Mouse (Mus musculus) left cerebral cortex, adult 11 months (tissue): ENCODE measurements around the gene Dnajb14.
"Not testable (repeated sequence)": the region's sequence is repeated elsewhere in the genome, so short reads cannot be mapped to it uniquely, and the experiment has no call there.

Experiments
- DNase-seq: peaks from one replicate; pipeline ENCODE4 v3.0.0; 2022; ENCODE audit warnings: low spot score

Dnajb14 gene

GRCm38 (mm10) chr3:137863330-137864123 lies 3.9 kb upstream of the Dnajb14 start:
- no peak for DNase-seq

- DNase-seq, result peak; percentile 95
These were observed 3.1 kb upstream of the Dnajb14 start, which contains the start of gene H2afz for GRCm38 (mm10) chr3:137864124-137864987. TSS of gene H2afz (plus strand) at chr3:137864487.

DNA sequence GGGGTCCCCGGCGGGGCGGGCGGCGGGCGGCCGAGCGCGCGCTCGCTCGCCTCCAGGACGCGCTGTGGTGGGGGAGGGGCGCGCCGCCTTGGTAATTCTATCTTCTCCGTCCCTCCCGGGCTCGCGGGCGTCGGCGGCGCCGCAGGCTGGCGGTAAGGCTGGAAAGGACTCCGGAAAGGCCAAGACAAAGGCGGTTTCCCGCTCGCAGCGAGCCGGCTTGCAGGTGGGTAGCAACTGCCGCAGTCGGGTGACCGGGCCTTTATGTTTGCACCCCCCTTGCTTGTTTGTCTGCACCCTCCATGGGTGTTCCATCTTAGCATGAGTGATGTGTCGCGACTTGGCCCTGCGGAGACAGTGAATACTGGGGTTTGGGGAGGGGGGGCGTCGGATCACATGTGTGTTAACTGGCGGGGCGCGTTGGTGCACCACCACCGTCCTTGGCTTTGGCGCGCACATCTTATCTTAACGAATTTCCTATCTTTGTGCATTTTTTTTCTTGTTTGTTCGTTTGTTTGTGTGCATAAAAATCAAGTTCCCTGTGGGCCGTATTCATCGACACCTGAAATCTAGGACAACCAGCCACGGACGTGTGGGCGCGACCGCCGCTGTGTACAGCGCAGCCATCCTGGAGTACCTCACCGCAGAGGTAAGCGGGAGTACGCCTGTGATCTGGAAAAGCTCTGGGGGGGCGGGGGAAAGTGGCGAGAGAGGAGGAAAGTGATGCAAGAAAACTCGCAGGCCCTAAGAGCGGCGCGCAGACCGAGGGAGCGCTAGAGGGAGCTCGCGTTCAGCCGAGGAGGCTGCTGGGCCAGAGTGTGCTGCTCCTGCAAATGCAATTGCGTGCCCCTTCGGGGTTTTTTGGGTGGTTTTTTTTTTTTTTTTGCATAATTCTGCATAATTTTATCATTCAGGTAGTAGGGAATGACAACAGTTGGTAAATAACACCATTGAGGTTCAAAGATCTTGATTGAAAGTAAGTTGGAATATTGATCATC lies 2.2 kb upstream of the Dnajb14 start:
- DNase-seq, result peak; percentile 78

DNA sequence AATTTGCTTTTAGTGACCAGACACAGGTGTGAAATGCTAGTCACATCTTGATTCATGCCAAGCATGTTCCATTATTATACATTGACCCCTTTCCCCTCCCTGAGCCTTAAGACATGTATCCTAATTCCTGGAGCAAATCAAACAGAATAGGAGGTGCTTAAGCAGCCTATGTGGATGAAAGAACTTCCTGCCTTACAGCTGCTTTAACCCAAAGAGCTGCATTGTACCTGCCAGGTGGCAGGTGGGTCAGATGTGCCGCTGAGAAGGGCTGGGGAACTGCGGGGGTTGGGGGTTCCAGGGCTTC lies 390 bp upstream of the Dnajb14 start:
- no peak for DNase-seq

GRCm38 (mm10) chr3:137868094-137868913 lies 829 bp downstream of the Dnajb14 start:
- peak; percentile 21 for DNase-seq

DNA sequence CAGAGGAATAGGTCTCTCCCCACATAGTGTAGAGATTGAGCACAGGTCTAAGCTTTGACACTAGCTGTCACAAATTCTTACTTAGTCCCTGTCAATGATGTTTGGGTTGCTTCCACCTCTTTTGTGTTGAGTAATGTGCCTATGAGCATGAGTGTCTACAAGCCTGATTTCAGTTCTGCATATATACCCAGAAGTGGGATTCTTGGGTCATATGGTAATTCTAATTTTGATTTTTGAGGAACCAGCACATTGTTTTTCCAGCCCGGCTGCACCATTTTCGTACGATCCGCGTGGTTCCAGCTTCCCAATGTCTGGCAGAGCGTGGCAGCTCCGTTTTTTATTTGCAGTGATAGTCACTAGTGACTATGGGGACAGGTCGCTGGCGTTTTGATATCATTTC lies 1.9 kb downstream of the Dnajb14 start:
- DNase-seq, result no peak

- DNase-seq, result no peak
These were observed 11.8 kb downstream of the Dnajb14 start for GRCm38 (mm10) chr3:137879313-137879712.

- no peak for DNase-seq
These were observed 12.8 kb downstream of the Dnajb14 start for GRCm38 (mm10) chr3:137880109-137880748.

DNA sequence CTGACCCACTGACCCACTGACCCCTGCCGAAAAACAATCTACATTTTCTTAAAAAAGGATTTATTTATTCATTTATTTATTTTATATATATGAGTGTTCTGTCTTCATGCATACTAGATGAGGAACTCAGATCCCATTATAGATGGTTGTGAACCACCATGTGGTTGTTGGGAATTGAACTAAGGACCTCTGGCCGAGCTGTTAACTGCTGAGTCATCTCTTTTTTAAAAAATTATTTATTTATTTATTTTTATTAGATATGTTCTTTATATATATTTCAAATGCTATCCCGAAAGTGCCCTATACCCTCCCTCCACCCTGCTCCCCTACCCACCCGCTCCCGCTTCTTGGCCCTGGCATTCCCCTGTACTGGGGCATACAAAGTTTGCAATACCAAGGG lies 13.6 kb downstream of the Dnajb14 start:
- DNase-seq, result no peak

DNA sequence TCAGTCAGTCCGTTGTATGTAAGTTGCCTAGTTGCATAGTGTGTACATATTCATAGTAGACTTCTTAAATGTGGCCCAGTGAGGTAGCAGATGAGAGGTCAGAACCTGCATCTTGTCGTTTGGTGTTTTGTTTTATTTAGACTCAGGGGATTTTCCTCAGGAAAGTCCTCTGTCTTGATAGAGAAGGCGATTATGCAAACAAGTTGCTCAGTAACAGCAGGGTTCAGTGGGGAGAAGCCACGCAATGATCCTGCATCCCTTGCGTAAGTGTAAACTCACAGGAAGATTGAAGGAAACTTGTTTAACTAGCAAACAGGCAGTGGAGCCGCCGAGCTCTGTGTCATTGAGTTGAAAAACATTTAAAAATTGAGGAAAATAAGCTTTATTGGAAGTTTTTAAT lies 20.5 kb downstream of the Dnajb14 start:
- DNase-seq, result no peak

- DNase-seq, result no peak
These were observed 23.6 kb downstream of the Dnajb14 start for GRCm38 (mm10) chr3:137891089-137891488.

DNA sequence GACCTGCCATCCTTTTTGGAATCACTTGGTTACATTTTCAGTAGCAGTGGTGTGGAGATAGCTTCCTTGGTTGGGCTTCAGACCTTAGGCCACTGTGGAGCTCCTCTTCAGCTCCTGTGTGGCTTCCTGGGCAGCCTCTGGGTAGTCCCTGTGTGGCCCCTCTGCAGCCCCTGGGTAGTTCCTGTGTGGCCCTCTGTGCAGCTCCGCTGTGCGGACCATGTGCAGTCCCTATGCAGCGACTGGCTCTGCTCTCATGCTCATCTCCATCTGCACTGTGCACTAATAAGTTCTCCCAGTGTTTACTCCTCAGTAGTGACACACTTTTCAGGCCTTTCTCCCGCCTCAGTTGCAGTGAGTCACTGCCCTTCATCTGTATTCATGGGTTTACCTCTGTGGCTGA lies 24.6 kb downstream of the Dnajb14 start:
- DNase-seq, result no peak

GRCm38 (mm10) chr3:137893789-137894188 lies 26.3 kb downstream of the Dnajb14 start:
- DNase-seq, result no peak

GRCm38 (mm10) chr3:137895196-137895595 lies 27.7 kb downstream of the Dnajb14 start:
- no peak for DNase-seq

GRCm38 (mm10) chr3:137896386-137896785 lies 28.9 kb downstream of the Dnajb14 start:
- DNase-seq, result no peak

DNA sequence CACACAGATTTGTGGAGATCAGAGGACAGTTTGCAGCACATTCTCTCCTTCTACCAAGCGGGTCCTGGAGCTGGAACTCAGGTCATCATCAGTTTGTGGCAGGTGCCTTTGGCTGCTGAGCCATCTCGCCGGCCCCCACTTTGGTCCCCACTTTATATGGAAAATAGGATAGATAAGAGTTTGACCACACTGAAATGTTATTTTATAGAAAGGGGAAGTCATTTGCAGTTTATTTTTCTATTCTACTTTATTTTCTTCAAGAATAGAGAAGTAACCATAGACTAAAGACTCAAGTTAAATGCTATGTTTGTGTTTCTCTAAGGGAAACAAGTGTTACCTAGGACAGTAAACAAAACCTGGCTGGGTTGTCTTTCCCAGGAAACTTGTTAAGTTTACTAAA lies 29.4 kb downstream of the Dnajb14 start:
- no peak for DNase-seq

DNA sequence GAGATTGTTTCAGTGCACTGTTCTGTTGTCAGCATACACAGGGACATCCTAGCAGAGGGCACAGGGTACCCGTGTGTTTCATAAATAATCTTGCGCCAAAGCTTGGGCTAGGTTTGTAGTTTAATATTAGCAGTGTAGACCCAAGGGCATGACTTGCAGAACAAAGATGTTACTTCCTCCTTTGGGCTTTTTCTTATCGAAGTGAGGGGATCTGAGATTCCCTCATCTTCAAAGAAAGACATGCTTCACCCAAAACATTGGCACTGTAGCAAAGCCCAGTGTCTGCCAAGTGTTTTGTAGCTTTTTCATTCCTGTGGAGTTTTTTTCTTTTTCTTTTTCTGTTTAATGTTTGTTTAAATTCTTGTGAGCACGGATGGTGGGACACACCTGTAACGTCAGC lies 30.2 kb downstream of the Dnajb14 start:
- no peak for DNase-seq

DNA sequence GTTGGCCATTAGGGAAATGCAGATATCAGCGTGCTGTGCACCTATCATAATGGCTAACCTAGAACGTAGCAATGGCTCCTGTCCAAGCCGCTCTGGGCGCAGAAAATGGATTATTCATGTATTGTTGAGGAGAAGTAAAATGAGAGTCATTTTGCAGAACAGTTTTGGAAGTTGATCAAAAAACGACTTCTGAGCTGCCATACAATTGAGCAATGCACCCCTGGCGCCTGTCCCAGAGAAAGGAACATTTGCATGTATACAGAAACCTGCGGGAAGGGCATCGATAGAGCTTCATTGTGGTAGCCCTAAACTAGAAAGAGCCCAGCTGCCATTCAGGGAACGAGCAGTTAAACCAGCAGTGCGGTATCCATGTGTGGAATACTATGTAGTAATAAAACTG lies 32.7 kb downstream of the Dnajb14 start:
- no peak for DNase-seq

- DNase-seq, result no peak
These were observed 45.6 kb downstream of the Dnajb14 start for GRCm38 (mm10) chr3:137913093-137913492.

DNA sequence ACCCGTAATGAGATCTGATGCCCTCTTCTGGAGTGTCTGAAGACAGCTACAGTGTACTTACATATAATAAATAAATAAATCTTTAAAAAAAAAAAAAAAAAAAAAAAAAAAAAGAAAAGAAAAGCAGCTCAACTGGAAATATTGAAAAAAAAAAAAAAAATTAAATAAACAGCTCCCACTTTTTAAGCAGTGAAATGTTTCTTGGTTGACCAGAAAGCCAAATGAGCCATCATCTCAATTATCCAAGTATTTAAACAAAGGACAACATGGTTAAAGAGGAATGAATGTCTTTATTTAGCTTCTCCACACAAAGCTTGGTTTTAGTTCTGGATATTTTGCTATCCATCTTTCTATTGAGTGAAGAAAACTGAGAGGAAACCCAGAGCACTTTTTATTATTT lies 47.1 kb downstream of the Dnajb14 start:
- DNase-seq, result not testable (repeated sequence)

DNA sequence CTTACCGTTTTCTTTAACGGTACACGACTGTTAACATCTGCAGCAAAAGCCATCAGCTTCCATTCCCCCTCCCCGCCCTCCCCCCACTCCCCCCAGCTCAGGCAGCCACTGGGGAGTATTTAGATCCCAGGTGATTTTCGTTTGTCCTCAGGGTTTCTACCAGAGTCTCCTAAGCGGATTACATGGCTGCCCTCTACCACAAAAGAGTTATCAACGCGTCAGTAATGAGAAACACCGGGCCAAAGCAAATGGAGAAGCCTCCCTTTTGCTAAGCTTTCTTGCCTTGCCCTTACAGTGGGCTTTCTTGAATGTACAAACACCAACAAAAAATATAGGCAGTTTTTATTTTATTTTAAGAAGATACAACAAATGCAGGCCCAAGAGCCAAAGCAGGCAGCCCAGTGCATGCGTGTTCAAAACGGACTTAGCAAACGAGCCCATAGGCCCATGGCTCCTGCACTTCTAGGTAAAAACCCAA lies 50.3 kb downstream of the Dnajb14 start:
- no peak for DNase-seq
